Mouse (Mus musculus): ENCODE data around the gene Mogat1.
A peak's percentile ranks its signal among the peaks of the same experiment; 100 is the strongest.
"Not testable (repeated sequence)": the region's sequence is repeated elsewhere in the genome, so short reads cannot be mapped to it uniquely, and the experiment has no call there.

Gene Mogat1

DNA sequence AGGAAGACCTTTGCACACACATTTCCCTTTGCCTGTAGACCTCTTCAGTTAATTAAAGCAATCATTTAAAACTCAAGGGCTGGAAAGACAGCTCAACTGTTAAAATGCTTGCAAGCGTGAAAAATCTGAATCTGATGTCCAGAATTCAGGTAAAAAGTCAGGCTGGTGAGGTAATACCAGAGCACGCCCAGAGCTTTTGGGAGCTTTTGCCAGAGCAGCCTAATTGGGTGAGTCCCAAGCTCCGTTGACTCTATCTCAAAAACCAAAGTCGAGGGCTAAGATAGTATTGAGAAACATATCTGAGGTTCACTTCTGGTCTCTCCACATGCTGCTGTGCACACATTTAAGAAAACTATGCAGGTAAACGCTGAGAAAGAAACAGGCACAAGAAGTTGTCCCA is at the start of gene Mogat1:
Gene Mogat1, plus strand, starts transcription at position 130 of the 400 bp plus-strand sequence.
- DNase-seq (ENCODE audit: low read depth, low spot score), result no peak

DNA sequence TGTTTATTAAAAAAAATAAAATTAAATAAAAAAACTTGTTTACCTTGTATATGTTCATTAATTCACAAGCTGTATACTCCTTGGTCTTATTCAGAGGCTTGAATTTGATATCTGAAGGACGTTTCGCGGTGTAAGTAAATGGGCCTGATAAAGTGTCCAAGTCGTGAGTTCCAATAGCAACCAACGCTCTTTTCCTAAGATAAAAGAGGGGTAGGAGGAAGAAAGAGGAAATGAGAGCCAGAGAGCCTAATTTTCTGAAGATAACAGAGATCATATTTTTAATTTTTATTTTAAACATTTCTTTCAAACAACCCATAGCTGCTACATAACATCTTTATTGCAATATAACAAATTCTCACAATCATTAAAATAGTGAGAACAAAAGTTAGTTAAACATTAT is 38.4 kb upstream of the Mogat1 start:
- no peak for DNase-seq (ENCODE audit: low read depth, low spot score)

DNA sequence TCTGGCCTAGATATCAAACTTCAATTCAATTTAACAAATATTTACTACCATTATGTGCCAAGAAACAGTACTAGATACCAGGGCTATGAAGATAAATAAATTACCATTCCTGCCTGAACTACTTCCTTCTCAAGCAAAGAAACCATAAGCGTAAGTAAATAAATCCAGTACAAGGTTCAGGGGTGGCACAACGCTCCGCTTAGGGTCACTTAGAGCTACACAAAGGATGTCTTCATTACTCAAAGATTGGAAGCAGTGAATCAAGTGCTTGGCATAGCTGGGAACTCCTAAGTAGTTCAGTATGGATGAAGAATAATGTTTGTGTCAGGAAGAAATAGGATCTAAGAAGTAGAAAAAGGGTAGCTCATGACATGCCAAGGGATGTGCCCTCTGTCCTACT is 27.4 kb upstream of the Mogat1 start:
- no peak for DNase-seq (ENCODE audit: low read depth, low spot score)

DNA sequence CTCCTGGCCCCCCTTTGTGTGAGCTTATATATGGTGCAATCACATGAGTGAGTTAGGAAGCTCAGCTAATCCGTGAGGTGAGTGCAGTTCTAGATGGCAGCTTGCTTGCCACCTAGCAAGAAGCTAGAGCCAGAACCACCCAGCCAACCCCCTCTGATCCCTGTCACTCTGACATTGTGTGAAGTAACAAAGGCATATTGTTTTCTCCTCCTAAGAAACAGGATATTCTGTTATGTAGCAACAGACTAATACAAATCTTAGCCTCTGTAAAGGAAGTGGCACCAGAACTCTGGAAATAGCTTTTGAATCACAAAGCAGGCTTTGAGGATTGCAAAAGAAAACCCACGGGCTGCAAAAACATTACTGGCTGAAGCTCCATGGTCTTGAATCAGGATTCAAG is 26.4 kb upstream of the Mogat1 start:
- no peak for DNase-seq (ENCODE audit: low read depth, low spot score)

DNA sequence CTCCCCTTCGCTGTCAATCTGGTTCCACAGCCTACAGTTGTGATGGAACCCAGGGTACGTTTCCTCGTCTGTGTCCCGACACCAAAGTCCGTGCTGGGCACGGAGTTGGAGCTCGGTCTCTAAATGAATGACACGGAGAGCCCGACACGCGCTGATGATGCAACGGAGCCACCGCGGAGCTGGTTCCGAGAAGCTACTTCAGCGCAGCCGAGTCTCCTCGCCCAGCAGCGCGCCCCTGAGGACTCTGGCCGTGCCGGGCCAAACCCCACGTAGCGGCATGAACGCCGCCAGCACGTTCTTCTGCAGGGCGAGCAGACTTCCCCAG is 22.4 kb upstream of the Mogat1 start:
- DNase-seq (ENCODE audit: low read depth, low spot score), result no peak

DNA sequence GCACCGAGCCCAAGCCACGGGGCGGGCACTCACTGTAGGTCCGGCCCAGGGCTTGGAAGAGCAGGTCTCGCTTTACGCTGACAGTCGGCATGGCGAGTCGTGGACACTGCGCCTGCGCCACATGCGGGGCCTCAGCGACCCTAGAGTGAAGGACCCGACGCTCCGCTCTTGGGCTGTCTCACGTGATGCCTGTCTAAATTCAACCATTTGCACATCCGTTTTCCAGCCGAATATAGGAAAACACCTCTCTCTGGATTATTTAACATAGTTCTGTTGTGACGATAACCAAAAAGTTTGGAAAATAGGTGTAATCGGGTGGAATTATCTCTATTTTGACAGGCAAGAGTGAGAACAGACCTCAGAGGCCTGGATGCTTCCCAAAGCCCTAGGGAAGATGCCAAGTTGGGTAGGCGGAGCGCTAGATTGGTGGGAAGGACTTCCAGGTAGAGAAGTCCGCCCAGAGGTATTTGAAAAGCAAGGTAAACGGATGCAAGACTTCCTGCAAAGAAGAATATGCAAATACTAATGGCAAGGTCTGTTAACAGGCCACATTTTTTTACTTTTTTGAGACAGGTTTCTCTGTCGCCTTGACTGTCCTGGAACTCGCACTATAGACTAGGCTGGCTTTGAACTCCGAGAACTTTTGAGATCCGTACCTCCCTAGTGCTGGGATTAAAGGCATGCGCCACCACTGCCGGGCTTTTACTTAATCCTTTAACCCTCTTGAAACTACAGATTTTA is 21.9 kb upstream of the Mogat1 start, which contains the start of gene Farsb:
Gene Farsb, minus strand, starts transcription at position 146 of the 741 bp plus-strand sequence.
- DNase-seq (ENCODE audit: low read depth, low spot score), result peak; percentile 99

DNA sequence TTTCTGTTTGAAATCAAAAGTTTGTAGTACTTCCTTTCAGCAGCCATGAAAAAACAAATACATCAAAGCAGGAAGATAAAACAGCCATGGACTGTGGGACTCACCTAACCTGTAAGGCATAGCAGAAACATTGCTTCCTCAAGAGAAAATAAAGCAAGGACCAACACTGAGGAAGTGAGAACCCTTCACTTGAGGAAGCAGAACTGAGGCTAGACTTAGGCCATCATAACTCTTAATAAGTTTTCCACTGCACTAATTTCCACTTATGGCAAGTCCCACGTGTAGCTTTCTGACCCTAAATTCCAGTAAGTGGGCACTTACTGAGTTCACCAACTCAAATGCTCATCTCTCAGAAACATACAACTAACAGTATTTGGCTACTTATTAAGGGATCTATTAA is 20.6 kb upstream of the Mogat1 start:
- DNase-seq (ENCODE audit: low read depth, low spot score), result no peak

DNA sequence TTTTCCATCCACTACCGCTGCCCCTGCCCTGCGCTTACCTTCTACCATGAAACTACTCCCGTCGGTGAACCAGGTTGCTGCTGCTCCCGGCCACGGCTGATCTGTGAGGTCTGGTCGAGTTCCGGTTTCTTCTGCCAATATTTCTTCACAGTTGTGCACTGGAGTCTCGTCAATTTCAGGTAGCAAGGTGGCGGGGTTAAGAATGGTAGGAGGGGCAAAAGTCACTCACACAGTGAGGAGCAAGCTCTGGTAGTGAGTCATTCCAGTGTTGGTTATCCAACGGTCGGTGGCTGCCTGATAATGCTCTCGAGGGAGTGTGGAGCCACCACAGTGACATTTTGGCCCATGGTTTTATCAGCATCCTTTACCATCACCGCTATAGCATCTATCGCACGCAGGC is 9.8 kb upstream of the Mogat1 start:
- DNase-seq (ENCODE audit: low read depth, low spot score), result no peak

DNA sequence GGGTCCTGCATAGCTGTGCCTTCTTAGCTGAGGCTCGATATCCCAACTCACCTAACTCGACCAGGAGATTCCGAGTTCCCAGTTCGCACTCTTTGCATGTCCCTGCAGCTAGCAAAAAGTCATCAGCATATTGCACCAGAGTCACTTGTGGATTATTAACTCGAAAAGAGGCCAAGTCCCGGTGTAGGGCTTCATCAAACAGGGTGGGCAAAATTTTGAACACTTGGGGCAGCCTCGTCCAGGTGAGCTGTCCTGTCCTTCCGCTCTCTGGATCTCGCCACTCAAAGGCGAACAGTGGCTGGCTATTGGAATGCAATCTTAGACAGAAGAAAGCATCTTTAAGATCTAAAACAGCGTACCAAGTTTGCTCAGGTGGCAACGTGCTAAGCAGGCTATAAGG is 8.9 kb upstream of the Mogat1 start:
- not testable (repeated sequence) for DNase-seq (ENCODE audit: low read depth, low spot score)

DNA sequence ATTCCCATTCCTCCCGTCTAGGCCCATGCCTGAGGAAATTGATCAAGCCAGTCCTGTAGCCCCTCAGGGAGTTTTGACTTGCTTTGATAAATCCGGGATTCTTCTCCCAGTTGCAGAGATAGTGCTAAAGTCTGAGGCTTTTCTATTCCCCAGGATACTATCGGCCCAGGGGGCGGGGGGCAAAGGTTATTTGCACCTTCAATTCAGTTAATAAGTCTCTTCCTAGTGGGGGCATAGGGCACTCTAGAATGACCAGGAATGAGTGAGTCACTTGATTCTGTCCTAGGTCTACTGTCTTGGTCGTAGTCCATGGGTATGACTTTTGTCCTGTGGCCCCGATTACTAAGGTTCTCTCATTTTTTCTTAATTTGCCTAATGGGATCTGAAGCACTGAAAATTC is 8.3 kb upstream of the Mogat1 start:
- DNase-seq (ENCODE audit: low read depth, low spot score), result no peak

DNA sequence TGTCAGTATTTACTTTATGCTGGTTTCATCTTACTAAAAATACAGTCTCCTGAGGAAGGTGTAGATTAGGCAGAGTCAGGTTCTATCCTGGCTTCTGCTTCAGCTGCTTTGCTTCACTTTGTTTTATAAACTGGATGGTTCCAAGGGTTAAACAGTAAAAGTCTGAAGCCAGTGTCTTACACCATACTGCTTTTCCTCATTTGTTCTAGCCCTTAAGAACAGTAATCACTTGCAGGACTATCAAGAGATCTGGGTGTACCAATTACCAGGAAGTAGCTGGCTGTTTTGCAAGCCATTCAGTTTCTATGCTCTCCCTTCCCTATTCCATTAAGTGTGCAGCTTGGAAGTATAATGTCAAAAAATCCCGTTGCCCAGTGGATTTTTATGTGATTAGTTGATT is 3.7 kb upstream of the Mogat1 start:
- no peak for DNase-seq (ENCODE audit: low read depth, low spot score)

DNA sequence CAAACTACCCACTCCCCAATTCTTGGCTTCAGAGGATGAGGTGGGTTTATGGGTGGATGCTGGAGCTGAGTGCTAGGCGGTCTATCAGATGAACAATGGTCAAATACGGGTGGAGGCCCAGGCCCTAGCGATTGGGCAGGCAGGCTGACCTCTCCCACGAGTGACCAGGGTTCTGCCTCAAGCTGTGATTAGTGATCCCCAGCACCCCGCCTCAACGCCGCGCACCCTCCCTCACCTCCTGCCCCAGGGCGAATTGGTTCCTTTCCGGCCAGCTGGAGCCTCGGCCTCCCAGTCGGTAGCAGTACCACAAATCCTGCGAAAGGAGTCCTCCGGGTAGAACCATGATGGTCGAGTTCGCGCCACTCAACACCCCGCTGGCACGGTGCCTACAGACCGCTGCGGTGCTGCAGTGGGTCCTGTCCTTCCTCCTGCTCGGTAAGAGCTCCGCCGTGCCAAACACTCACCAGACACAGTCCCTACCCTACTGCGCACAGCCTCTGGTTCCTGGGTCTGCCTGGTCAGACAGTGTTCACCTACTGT is 900 bp downstream of the Mogat1 start, which contains the start of gene BC035947:
Gene BC035947, minus strand, starts transcription at position 538 of the 540 bp plus-strand sequence.
- peak; percentile 53 for DNase-seq (ENCODE audit: low read depth, low spot score)

DNA sequence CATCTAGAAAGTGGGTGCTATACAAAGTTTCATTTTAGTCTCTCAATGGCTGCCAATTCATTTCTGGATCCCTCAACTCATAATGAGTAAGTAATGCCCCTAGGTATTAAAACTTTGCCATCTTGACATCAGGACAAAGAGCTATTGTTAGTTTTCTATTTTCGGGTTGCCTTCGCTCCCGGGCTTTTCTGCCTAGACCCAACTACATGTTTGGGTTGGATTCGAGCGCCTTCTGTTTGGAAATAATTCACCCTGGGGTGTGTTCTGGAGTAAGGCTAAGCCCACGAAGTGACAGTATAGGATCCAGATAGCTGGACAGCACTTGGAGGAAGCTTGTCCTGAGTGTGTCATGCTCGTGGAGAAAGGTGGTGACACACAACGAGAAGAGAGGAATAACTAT is 2.0 kb downstream of the Mogat1 start:
- DNase-seq (ENCODE audit: low read depth, low spot score), result no peak

DNA sequence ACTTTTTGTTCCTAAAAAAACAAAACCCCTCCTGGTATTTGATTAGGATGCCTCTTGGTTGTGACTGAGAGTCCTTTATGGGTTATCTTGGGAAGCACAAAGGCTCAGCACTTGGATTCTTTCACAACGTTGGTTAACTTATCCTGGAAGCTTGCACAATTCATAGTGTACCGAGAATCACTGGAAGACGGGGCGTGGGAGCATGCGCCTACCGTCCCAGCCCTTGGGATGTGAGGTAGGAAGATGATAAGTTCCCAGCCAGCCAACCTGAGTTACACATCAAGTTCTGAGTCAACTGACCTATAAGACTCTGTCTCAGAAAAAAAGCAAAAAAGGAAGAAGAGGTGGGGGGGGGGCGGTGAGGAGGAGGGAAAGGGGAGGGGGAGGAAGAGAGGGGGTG is 8.1 kb downstream of the Mogat1 start:
- no peak for DNase-seq (ENCODE audit: low read depth, low spot score)

DNA sequence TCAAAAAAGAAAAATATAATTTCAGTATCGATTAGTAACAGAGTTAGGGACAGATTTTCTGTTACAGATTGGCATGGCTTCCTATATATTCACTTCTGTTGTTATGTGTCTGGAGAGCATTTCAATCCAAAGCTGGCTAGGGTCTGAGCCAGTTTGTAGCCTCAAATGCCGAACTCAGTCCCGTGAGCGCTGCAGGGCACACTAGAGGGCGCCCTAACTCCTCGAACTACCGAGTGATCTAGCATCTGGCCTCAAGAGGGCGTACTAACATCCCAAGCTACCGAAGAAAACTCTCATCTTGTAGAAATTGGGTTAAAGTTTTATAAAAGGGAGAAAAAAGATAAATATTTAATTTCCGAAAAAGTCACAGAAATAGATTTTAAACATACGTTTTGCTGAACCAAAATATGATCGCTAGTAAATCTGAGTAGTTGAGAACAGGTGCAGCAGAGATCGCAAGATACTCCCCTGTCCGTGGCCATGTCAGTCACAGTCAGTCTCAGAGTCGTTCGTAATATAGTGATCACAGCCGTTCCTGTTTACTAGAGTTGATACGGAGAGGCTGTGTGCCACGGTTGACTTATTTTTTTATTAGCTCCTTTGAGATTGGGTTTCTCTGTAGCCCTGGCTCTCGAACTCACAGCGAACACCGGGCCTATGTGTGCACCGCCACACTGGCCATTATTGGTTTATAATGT is 14.5 kb downstream of the Mogat1 start:
- peak; percentile 84 for DNase-seq (ENCODE audit: low read depth, low spot score)

DNA sequence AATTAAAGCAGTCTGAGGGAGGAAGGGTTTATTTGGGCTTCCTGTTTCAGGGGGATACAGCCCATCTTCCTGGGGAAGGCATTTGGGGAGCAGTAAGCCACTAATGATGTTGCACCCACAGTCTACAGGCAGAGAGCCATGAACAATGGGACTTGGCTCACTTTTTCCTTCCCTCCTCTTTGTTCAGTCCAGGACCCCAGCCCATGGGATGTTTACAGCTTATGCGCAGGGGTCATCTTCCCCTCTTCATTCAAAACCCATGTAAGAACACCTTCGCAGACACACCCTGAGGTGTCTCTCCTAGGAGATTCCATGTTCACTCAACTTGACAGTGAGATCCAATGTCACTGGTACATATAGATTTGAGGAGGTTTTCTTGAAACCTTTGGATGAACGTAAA is 17.6 kb downstream of the Mogat1 start:
- DNase-seq (ENCODE audit: low read depth, low spot score), result no peak

DNA sequence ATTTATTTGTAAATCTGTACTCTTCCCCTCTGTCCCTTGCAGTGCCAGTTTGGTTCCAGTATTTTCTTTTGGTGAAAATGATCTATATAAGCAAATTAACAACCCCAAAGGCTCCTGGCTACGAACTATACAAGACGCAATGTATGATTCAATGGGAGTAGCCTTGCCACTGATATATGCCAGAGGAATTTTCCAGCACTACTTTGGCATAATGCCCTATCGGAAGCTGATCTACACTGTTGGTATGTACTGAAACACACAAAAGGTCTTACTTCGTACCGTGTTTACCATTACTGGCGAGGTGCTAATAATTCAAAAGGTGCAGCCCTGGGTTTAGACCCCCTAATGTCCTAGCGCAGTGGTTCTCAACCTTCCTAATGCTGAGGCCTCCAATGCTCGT is 18.2 kb downstream of the Mogat1 start:
- no peak for DNase-seq (ENCODE audit: low read depth, low spot score)

DNA sequence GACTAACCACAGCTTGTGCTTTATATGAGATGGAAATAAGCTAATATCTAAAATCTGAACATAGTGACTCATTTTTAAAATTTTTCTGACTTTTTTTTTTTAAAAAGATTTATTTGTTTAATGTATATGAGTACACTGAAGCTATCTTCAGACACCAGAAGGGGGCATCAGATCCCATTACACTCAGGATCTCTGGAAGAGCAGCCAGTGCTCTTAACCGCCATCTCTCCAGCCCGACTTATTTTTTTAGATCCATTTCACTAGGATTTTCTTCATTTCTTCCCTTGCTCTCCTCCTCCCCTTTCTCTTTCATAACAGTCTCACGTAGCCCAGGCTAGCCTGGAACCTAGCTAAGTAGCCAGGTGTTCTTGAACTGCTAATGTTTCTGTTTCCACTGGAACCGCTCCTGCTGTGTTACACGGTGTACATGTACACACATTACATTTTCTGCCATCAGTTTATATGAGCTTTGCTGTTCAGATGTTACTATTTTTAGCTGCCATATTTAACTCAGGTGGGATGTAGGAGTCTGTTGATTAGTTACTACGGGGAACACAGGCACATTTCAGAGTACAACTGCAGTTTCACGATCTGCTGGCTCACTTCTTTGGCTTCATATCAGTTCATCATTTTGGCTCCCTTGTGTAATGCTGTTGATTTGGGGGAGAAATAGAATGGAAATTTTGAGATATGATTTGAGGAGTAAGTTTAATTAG is 19.9 kb downstream of the Mogat1 start:
- no peak for DNase-seq (ENCODE audit: low read depth, low spot score)

DNA sequence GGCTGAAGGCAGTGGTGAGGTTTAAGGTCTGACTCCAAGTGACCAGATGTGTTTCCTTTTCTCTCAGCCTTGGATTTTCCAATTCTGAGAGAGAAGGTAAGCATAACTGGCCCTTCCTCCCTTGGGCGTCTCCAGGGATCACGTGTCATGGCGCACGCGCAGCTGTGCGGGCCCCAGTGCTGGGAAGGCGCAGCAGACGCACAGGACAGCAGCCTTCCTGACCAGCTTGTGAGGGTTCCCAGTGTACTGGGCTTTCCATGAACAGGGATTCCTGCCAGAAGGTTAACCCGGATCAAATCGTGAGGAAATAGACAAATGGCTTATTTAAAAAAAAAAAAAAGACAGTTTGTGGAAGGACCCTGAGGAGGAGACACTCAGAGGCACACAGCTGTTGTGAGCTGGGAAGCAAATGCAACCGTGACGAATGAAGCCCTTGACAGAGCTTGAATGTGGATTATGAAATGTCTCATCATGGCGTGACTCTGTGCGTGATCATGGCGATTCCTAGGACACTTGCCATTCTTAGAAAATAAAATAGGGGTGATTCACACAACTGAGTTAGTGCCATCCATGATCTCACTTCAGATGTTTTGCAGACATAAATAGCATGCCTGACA is 21.5 kb downstream of the Mogat1 start:
- DNase-seq (ENCODE audit: low read depth, low spot score), result peak; percentile 26

DNA sequence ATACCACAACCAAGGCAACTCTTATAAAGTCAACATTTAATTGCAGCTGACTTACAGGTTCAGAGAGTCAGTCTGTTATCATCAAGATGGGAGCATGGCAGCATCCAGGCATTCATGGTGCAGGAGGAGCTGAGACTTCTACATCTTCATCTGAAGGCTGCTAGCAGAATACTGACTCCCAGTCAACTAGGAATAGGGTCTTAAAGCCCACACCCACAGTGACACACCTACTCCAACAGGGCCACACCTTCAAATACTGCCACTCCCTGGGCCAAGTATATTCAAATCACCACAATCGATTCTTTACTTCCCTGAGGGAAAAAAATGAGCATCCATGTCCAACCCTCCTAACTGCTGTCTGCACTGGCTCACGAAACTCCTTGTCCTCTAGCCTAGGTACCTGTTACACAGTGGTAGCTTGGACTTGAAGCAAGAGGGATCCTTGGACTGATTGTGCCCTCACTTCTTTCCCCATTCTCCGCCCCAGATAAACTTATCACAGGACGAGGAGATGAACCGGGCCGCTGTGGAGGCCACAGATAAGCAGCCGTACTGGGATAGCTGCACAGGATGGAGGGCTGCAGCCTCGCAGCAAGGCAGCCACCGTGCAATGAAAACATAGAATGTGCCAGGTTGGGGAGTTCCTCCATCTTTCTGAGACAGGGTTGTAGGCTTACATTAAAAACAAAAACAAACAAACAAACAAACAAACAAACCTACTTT is 23.8 kb downstream of the Mogat1 start:
- no peak for DNase-seq (ENCODE audit: low read depth, low spot score)
